Mouse (Mus musculus) testis, adult 2 months (tissue): ENCODE measurements around the gene Akap5. TPM values are rescaled to one million over a fixed set of nuclear protein-coding genes. Genes with fewer than 3 reads are reported as not detected.

ENCODE experiments used
- H3K27ac ChIP-seq: fragments of 200-500 bp; 2 replicates; pipeline ENCODE4 v1.5.1; 2012; ENCODE audit warnings: low read depth, low read length; ENCODE audit not compliant: control insufficient read depth, insufficient read depth
- H3K27me3 ChIP-seq: fragments of 200-500 bp; 2 replicates; pipeline ENCODE4 v1.6.1; 2012; ENCODE audit warnings: mild to moderate bottlenecking, low read length, moderate library complexity; ENCODE audit not compliant: control insufficient read depth, insufficient read depth
- H3K36me3 ChIP-seq: fragments of 200-500 bp; 2 replicates; pipeline ENCODE4 v1.6.1; 2012; ENCODE audit warnings: mild to moderate bottlenecking, low read length; ENCODE audit not compliant: control insufficient read depth, insufficient read depth
- H3K4me1 ChIP-seq: fragments of 200-500 bp; 2 replicates; pipeline ENCODE4 v1.6.1; 2012; ENCODE audit warnings: low read length; ENCODE audit not compliant: control insufficient read depth, insufficient read depth
- H3K4me3 ChIP-seq: fragments of 200-500 bp; 2 replicates; pipeline ENCODE4 v1.5.1; 2012; ENCODE audit warnings: low read depth, mild to moderate bottlenecking, low read length, moderate library complexity, mixed read lengths; ENCODE audit not compliant: control insufficient read depth
- CTCF ChIP-seq: fragments of 200-500 bp; IDR thresholded peaks from 2 replicates; pipeline ENCODE4 v1.5.1; 2012; ENCODE audit warnings: low read depth, mild to moderate bottlenecking, inconsistent platforms, low read length, moderate library complexity; ENCODE audit not compliant: control insufficient read depth, insufficient read depth, insufficient replicate concordance
- POLR2A ChIP-seq: fragments of 200-500 bp; IDR thresholded peaks from 2 replicates; pipeline ENCODE4 v1.6.1; 2012; ENCODE audit warnings: low read depth, mild to moderate bottlenecking, inconsistent platforms, low read length, moderate library complexity; ENCODE audit not compliant: control insufficient read depth
- polyA plus RNA-seq: library from polyadenylated mRNA; depleted of rRNA; stranded (reverse); fragments of >200 nt; gene quantifications from 2 replicates; pipeline ENCODE4 v1.2.3, GENCODE M21; 2012

Gene Akap5
- polyA plus RNA-seq, 1 experiment = 0.16 TPM

GRCm38 (mm10) chr12:76336111-76336965 lies 11.6 kb downstream of the Akap5 start:
- H3K27me3 ChIP-seq = no peaks in the 10 kb centered on the region
- no peak overlapping the region for H3K4me3 ChIP-seq
- TF ChIP-seq POLR2A (no peak), CTCF (no peak)
- no peaks in the 10 kb centered on the region for H3K36me3 ChIP-seq
- H3K27ac ChIP-seq = no peak overlapping the region
- H3K4me1 ChIP-seq = no peaks in the 10 kb centered on the region

DNA sequence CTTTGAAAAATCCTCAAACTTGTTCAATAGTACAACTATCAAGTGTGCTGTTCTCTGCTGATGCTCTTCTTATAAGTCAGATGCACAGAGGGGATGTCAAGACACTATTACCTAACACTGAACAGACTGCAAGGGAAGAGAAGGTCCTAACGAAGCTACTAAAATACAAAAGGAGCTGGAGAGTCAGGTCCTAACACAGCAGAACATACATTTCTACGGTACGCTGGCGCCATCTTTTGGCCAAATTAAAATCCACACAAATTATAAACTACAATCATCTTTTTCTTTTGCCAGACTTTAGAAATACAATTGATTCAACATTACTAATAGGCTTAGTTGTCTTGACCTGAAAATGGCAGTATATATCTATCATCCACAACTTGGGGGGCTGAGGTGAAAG lies 16.4 kb downstream of the Akap5 start:
- H3K4me1 ChIP-seq = peaks cover 2% of the 10 kb centered on the region; the same call in 1 of the 2 replicates
- H3K27me3 ChIP-seq = no peaks in the 10 kb centered on the region
- TF ChIP-seq POLR2A (no peak), CTCF (no peak)
- H3K4me3 ChIP-seq = no peak overlapping the region
- H3K36me3 ChIP-seq = no peaks in the 10 kb centered on the region
- H3K27ac ChIP-seq = no peak overlapping the region

- Histone ChIP-seq H3K27ac (no peak overlapping the region), H3K4me3 (no peak overlapping the region), H3K36me3 (no peaks in the 10 kb centered on the region), H3K4me1 (peaks cover 2% of the 10 kb centered on the region; the same call in 1 of the 2 replicates), H3K27me3 (no peaks in the 10 kb centered on the region)
- TF ChIP-seq POLR2A (no peak), CTCF (no peak)
Measured at GRCm38 (mm10) chr12:76345759-76346455, 21.2 kb downstream of the Akap5 start.

GRCm38 (mm10) chr12:76349680-76350220 lies 25.1 kb downstream of the Akap5 start:
- TF ChIP-seq CTCF (no peak), POLR2A (no peak)
- no peaks in the 10 kb centered on the region for H3K36me3 ChIP-seq
- peaks cover 2% of the 10 kb centered on the region; the same call in 1 of the 2 replicates for H3K4me1 ChIP-seq
- no peak overlapping the region for H3K4me3 ChIP-seq
- H3K27me3 ChIP-seq = no peaks in the 10 kb centered on the region
- H3K27ac ChIP-seq = no peak overlapping the region

GRCm38 (mm10) chr12:76360868-76361267 lies 36.2 kb downstream of the Akap5 start:
- Histone ChIP-seq H3K4me1 (no peaks in the 10 kb centered on the region), H3K4me3 (no peak overlapping the region), H3K27ac (no peak overlapping the region), H3K36me3 (no peaks in the 10 kb centered on the region), H3K27me3 (no peaks in the 10 kb centered on the region)
- no peak for TF ChIP-seq CTCF
- no peak for TF ChIP-seq POLR2A

GRCm38 (mm10) chr12:76361405-76362302 lies 37.0 kb downstream of the Akap5 start:
- no peak for TF ChIP-seq CTCF
- no peak for TF ChIP-seq POLR2A
- H3K27ac ChIP-seq = no peak overlapping the region
- H3K4me3 ChIP-seq = no peak overlapping the region
- H3K4me1 ChIP-seq = no peaks in the 10 kb centered on the region
- no peaks in the 10 kb centered on the region for H3K27me3 ChIP-seq
- no peaks in the 10 kb centered on the region for H3K36me3 ChIP-seq
